Mouse (Mus musculus): ENCODE data around the gene Dlx5. TPM values are rescaled to one million over a fixed set of nuclear protein-coding genes. Genes with fewer than 3 reads are reported as not detected.

The Dlx5 gene
- not detected in 2 replicates for total RNA-seq (2017)

DNA sequence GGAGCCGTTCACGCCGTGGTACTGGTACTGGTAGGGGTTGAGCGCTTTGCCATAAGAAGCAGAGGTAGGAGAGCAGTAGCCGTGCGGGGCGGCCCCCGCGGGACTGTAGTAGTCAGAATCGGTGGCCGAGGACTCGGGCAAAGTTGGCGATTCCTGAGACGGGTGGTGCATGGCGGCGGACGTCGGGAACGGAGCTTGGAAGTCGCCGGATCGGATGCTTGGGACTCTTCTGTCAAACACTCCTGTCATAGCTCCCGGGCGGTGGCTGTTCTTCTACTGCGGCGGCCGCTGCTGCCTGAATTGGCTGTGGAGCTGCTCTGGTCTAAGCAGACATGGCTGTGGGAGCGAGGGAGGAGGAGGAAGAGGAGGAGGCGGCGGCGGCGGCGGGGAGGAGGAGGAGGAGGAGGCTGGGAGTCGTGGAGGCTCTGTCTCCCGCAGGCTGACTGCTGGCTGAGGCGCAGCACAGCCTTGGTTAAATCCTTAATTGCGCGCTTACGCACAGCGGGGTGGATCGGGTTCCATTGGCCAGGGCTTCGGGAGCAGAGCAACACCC is at the start of gene Dlx5:
TSS of gene Dlx5 (minus strand) at position 448 of the 553 bp plus-strand sequence.
- no peak for ATAC-seq (ENCODE audit: extremely low read depth, insufficient number of reproducible peaks, low FRiP score, poor library complexity, severe bottlenecking)

GRCm38 (mm10) chr6:6931507-6931906 is 49.6 kb upstream of the Dlx5 start:
- ATAC-seq (ENCODE audit: extremely low read depth, insufficient number of reproducible peaks, low FRiP score, poor library complexity, severe bottlenecking) = no peak

GRCm38 (mm10) chr6:6930831-6931230 is 48.9 kb upstream of the Dlx5 start:
- no peak for ATAC-seq (ENCODE audit: extremely low read depth, insufficient number of reproducible peaks, low FRiP score, poor library complexity, severe bottlenecking)

DNA sequence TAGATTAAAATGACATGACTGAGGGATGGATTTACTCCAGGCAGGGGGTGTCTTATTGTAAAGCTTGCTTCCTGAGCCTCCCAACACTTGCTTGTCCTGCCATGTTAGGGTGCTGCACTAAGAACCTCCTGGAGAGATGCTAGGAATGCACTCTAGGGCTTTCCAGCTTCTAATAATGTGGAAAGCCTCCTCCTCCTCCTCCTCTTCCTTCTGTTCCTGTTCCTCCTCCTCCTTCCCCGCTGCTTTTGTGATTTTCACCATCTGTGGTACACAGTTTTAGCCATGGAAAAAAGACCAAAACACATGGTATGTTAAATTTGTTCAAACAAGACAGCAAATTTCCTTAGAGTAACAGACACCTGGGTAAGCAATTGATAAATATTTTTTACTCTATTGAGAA is 43.4 kb upstream of the Dlx5 start:
- no peak for ATAC-seq (ENCODE audit: extremely low read depth, insufficient number of reproducible peaks, low FRiP score, poor library complexity, severe bottlenecking)

DNA sequence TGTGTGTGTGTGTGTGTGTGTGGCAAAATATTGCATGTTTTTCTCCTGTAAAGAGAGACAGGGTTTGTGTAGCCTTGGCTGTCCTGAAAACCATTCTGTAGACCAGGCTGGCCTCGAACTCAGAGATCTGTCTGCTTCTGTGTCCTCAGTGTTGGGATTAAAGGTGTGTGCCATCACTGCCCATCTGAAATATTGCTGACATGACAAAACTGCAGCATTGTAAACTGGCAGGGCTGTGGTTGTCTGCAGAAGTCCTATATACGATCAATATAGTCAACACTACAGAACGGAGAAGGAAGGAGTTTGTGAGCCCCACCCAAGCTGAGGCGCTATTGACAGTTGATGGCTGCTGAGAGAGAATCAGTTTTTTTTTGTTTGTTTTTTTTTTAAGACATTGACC is 35.4 kb upstream of the Dlx5 start:
- no peak for ATAC-seq (ENCODE audit: extremely low read depth, insufficient number of reproducible peaks, low FRiP score, poor library complexity, severe bottlenecking)

DNA sequence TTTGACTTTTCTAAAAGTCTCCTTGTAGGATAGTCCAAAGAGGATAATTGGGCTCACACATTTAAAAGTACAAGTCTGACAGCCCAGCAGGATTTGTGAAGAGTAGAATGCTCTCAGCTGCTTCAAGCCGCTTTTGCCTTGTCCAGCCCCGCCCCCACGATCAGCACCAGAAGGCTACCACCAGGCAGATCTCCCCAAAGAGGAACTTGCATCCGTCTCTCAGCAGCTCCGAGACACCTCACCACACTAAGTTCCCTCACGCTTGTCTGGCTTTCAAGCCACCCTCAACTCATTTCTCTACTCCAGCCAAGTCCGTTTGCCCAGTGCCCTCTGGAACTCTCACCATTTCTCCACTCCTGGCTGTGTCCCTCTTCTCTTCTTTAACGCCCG is 33.6 kb upstream of the Dlx5 start:
- ATAC-seq (ENCODE audit: extremely low read depth, insufficient number of reproducible peaks, low FRiP score, poor library complexity, severe bottlenecking) = no peak

DNA sequence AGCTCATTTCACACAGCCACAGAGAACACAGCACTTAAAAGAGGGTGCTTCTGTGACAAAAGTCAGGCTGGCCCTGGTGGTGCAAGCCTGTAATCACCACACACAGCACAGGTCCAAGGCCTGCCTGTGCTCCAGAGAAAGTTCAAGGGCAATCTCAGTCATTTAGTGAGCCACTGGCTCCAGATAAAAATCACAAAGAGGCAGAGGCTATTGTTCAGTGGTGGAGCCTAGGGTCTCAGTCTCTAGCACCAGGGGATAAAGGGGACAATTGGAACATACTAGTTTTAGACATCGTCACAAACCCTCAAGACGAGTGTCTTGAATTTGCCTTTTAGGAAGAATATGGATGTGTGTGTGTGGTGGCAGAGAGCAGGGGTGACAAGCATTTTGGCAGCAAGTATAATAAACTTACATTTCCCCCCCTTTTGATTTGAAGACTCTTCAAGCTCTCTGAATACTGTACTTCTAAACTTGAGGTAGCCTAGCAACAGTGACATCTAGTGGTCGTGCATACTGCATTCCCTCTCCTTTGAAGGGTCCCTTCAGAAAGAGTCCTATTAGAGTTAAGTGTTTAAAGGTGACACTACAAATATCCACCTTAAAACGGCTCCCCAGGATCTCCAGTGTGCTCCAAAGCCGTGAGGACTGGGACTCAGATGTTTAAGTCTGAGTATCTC is 33.1 kb upstream of the Dlx5 start:
- no peak for ATAC-seq (ENCODE audit: extremely low read depth, insufficient number of reproducible peaks, low FRiP score, poor library complexity, severe bottlenecking)

GRCm38 (mm10) chr6:6914304-6914703 is 32.4 kb upstream of the Dlx5 start:
- ATAC-seq (ENCODE audit: extremely low read depth, insufficient number of reproducible peaks, low FRiP score, poor library complexity, severe bottlenecking) = no peak

GRCm38 (mm10) chr6:6909586-6909985 is 27.7 kb upstream of the Dlx5 start:
- ATAC-seq (ENCODE audit: extremely low read depth, insufficient number of reproducible peaks, low FRiP score, poor library complexity, severe bottlenecking) = no peak

- ATAC-seq (ENCODE audit: extremely low read depth, insufficient number of reproducible peaks, low FRiP score, poor library complexity, severe bottlenecking) = no peak
These were observed 8.2 kb upstream of the Dlx5 start for GRCm38 (mm10) chr6:6890047-6890446.

GRCm38 (mm10) chr6:6886225-6886624 is 4.3 kb upstream of the Dlx5 start:
- no peak for ATAC-seq (ENCODE audit: extremely low read depth, insufficient number of reproducible peaks, low FRiP score, poor library complexity, severe bottlenecking)

GRCm38 (mm10) chr6:6884897-6885296 is 3.0 kb upstream of the Dlx5 start:
- ATAC-seq (ENCODE audit: extremely low read depth, insufficient number of reproducible peaks, low FRiP score, poor library complexity, severe bottlenecking) = no peak

DNA sequence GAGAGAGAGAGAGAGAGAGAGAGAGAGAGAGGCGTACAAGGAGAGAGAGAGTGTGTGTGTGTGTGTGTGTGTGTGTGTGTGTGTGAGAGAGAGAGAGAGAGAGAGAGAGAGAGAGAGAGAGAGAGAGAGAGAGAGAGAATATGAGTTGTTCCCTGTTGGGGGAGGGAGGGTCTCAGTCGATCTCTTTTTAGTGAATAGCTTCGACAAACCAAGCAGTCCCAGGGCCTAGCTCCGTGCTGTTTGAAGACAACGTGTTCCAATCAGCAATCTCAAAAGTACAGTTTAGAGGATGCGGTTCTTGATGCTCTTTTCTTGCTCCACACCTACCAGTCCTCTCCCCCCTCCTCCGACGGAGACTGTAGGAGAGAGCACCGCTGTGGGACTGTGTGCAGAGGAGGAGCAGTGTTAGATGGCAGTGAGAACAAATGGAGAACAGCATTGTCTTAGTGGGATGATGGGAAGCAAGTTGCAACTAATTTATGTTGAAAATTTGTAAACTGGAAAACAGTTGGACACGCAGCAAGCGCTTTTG is 447 bp upstream of the Dlx5 start:
- no peak for ATAC-seq (ENCODE audit: extremely low read depth, insufficient number of reproducible peaks, low FRiP score, poor library complexity, severe bottlenecking)

DNA sequence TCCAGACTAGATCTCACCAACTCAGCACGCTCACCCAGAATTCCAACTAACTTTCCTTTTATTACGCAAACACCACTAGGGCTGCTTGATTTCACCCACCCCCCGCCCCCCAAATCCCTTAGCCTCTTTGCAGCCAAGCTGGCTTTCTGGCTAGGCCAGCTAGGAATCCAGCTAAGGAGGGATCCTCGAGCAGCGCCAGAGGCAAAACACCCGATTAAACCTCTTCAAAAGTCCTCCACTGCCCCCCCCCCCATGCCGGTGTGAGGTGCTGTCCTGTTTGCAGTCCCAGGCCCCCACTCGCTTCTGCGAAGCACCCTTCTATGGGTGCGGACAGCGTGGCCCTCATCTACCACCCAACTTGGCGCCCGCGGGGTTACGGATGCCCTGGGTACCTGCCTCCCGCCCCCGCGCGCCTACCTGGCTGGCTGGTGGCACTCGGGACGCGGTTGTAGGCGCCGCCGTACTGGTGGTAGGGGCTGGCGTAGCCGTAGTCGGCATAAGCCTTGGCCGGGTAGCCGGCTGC is 709 bp downstream of the Dlx5 start:
- no peak for ATAC-seq (ENCODE audit: extremely low read depth, insufficient number of reproducible peaks, low FRiP score, poor library complexity, severe bottlenecking)

DNA sequence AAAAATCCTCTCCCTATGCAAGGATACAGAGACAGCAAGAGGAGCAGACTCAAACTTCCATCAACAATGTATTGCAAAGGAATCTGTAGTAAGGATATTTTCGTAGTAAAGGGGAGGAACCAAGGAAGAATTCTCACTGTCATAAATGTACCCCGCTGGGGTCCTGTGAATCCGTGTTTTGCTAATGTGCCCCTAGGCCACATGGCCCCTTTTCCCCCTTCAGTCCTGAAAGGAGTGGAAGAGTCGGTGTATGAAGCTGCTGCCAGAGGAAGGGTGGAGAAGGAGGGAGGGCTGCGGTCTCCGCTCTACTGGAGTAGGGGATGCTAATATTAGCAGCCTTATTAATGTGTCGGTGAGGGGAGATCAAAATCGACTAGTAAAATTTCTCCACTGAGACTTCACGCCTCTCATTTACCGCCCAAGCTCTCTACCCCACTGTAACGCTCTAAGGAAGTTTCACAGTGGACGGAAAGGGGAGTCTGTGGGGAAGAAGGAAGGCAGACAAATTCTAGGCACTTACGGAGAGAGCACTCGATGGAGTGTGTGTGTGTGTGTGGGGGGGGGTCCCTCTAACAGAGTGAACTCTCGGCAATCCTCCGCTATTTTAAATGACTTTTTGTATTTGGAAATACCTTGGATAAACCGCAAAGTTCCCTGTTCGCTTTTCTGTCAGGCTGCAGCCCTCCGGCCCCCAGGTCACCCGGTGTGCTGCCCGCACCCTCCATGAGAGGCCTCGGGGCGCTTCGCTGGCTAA is 1.3 kb downstream of the Dlx5 start:
- ATAC-seq (ENCODE audit: extremely low read depth, insufficient number of reproducible peaks, low FRiP score, poor library complexity, severe bottlenecking) = no peak

DNA sequence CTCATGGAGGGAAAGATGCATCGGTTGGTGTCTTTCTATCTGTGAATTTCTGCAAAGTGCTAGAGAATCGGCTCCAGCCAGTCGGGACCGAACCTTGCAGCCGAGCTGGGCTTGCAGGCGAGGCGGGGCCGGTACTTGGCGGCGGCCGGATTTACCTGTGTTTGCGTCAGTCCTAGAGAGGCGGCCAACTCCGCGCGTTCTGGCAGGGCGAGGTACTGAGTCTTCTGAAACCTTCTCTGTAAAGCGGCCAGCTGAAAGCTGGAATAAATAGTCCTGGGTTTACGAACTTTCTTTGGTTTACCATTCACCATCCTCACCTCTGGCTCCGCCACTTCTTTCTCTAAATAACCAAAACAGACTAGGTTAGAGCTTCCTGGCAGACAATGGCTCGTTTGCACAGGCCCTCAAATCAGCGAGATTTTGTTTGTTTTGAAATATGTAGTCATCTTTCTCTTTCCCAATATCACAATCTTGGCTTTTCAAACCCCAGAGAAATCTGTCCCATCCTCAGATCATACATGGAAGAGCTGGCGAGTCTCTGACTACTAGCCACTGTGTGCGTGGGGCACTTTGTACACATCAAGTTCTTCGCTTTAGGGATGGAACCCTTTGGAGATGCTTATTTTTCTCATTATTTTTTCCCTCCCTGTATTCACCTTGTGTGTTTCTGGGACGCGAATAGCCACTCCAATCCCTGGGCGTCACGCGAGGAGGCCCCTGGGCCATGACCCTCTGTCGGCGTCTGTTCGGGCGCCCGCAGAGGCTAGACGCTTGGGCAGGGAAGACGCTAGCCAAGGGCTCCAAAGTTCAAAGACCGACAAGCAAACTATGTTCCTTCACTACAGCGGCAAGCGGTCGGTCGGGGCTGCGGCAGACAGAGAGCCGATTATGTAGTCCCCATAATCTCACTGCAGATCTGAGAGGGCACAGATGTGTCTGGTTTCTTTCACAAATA is 2.2 kb downstream of the Dlx5 start:
- no peak for ATAC-seq (ENCODE audit: extremely low read depth, insufficient number of reproducible peaks, low FRiP score, poor library complexity, severe bottlenecking)

DNA sequence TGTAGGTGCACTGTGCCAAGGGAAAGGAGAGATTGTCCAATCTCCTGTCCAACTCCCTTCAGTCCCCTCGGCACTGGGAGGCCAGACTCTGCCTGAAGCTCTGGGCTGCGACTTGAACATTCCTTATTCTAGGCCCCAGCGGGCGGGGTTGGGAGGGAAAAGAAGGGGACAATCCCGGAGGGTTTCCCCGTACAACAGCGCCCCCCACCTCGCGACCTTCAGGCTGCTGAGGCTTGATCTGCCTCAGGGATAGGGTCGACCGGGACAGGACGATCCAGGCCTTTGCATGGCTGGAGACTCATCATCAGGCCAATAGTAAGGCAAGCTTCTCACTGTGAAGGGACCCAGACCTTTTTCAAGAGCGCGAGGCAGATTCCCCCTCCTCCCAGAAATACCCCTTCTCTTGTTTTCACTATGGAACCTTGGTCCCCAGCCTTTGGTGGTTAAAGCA is 3.0 kb downstream of the Dlx5 start:
- no peak for ATAC-seq (ENCODE audit: extremely low read depth, insufficient number of reproducible peaks, low FRiP score, poor library complexity, severe bottlenecking)

- no peak for ATAC-seq (ENCODE audit: extremely low read depth, insufficient number of reproducible peaks, low FRiP score, poor library complexity, severe bottlenecking)
These were observed 3.7 kb downstream of the Dlx5 start for GRCm38 (mm10) chr6:6877981-6878840.
